Mouse (Mus musculus) ES-Bruce4 (cell line): ENCODE data around the gene Snx3.

Experiments
- CTCF ChIP-seq: IDR thresholded peaks from one replicate; pipeline ENCODE4 v1.8.1; 2011; ENCODE audit warnings: low read depth, low read length
- POLR2A ChIP-seq: IDR thresholded peaks from one replicate; pipeline ENCODE4 v1.8.1; 2011; ENCODE audit warnings: low read length; ENCODE audit not compliant: insufficient read depth

- TF ChIP-seq CTCF: no peak
- TF ChIP-seq POLR2A: no peak
These were observed 1.2 kb upstream of the Snx3 start for GRCm38 (mm10) chr10:42500611-42501010.
